Mouse (Mus musculus) cerebellum, adult 2 months (tissue): ENCODE measurements at regions not wholly inside any gene's neighbourhood (a gene's known extent, or its start where the extent isn't known, plus 50 kb on each side); places are given as distances from the start of the nearest gene placed in this dataset.

Experiments
- CTCF ChIP-seq: fragments of 200-500 bp; IDR thresholded peaks from 2 replicates; pipeline ENCODE4 v1.5.1; 2011; ENCODE audit warnings: low read depth, mild to moderate bottlenecking, control low read depth, low read length, moderate library complexity, borderline replicate concordance; ENCODE audit not compliant: insufficient read depth
- POLR2A ChIP-seq: fragments of 200-500 bp; IDR thresholded peaks from 2 replicates; pipeline ENCODE4 v1.6.1; 2011; ENCODE audit warnings: low read length, control low read depth, borderline replicate concordance; ENCODE audit not compliant: insufficient read depth

DNA sequence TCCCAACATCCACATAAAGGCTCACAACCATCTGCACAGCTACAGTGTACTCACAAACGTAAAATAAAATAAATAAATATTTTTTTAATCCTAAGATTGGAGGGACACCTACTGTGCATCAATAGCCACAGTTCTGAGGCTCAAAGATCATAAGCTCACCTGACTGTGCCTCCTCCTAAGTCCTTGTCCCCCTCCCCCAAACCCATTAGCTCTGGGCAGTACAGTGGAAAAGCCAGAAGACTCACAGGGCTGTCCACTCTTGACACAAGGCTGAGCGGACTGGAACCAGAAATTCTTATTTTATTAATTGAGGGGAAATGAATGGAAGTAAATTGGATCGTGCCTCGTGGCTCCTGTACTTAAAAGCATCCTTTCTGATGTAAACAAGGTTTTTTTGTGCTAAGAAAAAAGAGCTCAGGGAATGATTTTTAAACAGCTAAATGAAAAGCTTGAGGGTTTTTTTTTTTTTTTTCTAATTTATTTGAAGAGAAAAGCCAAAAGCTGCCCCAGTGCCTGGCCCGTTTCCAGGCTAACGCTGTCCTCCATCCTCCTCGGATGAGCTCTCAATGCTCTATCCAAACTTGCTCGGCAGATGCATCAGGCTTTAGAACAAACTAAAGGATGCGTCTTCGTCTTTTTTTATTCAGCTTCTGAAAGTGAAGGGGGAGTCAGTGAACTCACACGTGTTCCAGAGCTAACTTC is 64.6 kb upstream of the Srsf6 start:
- TF ChIP-seq POLR2A (no peak), CTCF (no peak)
